Mouse (Mus musculus) neutrophil, adult 5-6 weeks (primary cell): ENCODE measurements around the gene Trhde. TPM values are rescaled to one million over a fixed set of nuclear protein-coding genes. Genes with fewer than 3 reads are reported as not detected.

ENCODE experiments used
- ATAC-seq: fragments of 151-379, 151-347 bp; 2 replicates; pipeline ENCODE4 v1.8.0; 2017; ENCODE audit warnings: mild to moderate bottlenecking, moderate TSS enrichment; ENCODE audit not compliant: insufficient number of reproducible peaks, poor library complexity, low FRiP score, severe bottlenecking; ENCODE audit errors: extremely low read depth
- total RNA-seq: library from RNA; stranded (forward); fragments of 200-1000 nt; gene quantifications from 2 replicates; pipeline ENCODE4 v1.2.3, GENCODE M21; 2017

Gene Trhde
- total RNA-seq, 1 experiment from 2014 or later: not detected

GRCm38 (mm10) chr10:114739916-114740315 lies 62.2 kb downstream of the Trhde start:
- ATAC-seq: no peak

- no peak for ATAC-seq
These were observed 64.5 kb downstream of the Trhde start for GRCm38 (mm10) chr10:114737581-114737980.

- no peak for ATAC-seq
These were observed 65.7 kb downstream of the Trhde start for GRCm38 (mm10) chr10:114736377-114736776.

- ATAC-seq: no peak
These were observed 66.4 kb downstream of the Trhde start for GRCm38 (mm10) chr10:114735678-114736077.

GRCm38 (mm10) chr10:114735111-114735510 lies 67.0 kb downstream of the Trhde start:
- no peak for ATAC-seq

- ATAC-seq: no peak
These were observed 76.5 kb downstream of the Trhde start for GRCm38 (mm10) chr10:114725591-114725990.

GRCm38 (mm10) chr10:114701791-114702190 lies 100.3 kb downstream of the Trhde start:
- no peak for ATAC-seq

GRCm38 (mm10) chr10:114671791-114672415 lies 130.2 kb downstream of the Trhde start:
- no peak for ATAC-seq

GRCm38 (mm10) chr10:114593046-114593445 lies 209.1 kb downstream of the Trhde start:
- no peak for ATAC-seq

GRCm38 (mm10) chr10:114578926-114579325 lies 223.2 kb downstream of the Trhde start:
- no peak for ATAC-seq

- ATAC-seq: no peak
These were observed 234.2 kb downstream of the Trhde start for GRCm38 (mm10) chr10:114567891-114568290.

GRCm38 (mm10) chr10:114509186-114509585 lies 292.9 kb downstream of the Trhde start:
- no peak for ATAC-seq

- ATAC-seq: no peak
These were observed 313.3 kb downstream of the Trhde start for GRCm38 (mm10) chr10:114488806-114489205.

GRCm38 (mm10) chr10:114455591-114455990 lies 346.5 kb downstream of the Trhde start:
- ATAC-seq: no peak

GRCm38 (mm10) chr10:114448116-114448515 lies 354.0 kb downstream of the Trhde start:
- no peak for ATAC-seq

- ATAC-seq: no peak
These were observed 383.1 kb downstream of the Trhde start for GRCm38 (mm10) chr10:114418956-114419530.

- no peak for ATAC-seq
These were observed 386.4 kb downstream of the Trhde start for GRCm38 (mm10) chr10:114415717-114416116.

- no peak for ATAC-seq
These were observed 396.8 kb downstream of the Trhde start for GRCm38 (mm10) chr10:114405260-114405659.

- ATAC-seq: no peak
These were observed 398.3 kb downstream of the Trhde start for GRCm38 (mm10) chr10:114403795-114404194.

- ATAC-seq: no peak
These were observed 431.3 kb downstream of the Trhde start for GRCm38 (mm10) chr10:114370804-114371203.

- no peak for ATAC-seq
These were observed 438.7 kb downstream of the Trhde start for GRCm38 (mm10) chr10:114363442-114363841.
